Mouse (Mus musculus) c-Kit-positive CD71-positive TER-119-positive erythroid progenitor cells, embryonic 14.5 days (primary cell): ENCODE data around the gene Lingo1.

Source experiments
- DNase-seq: peaks from one replicate; pipeline ENCODE4 v3.0.0-alpha.2; 2013; ENCODE audit warnings: low spot score

The Lingo1 gene

DNA sequence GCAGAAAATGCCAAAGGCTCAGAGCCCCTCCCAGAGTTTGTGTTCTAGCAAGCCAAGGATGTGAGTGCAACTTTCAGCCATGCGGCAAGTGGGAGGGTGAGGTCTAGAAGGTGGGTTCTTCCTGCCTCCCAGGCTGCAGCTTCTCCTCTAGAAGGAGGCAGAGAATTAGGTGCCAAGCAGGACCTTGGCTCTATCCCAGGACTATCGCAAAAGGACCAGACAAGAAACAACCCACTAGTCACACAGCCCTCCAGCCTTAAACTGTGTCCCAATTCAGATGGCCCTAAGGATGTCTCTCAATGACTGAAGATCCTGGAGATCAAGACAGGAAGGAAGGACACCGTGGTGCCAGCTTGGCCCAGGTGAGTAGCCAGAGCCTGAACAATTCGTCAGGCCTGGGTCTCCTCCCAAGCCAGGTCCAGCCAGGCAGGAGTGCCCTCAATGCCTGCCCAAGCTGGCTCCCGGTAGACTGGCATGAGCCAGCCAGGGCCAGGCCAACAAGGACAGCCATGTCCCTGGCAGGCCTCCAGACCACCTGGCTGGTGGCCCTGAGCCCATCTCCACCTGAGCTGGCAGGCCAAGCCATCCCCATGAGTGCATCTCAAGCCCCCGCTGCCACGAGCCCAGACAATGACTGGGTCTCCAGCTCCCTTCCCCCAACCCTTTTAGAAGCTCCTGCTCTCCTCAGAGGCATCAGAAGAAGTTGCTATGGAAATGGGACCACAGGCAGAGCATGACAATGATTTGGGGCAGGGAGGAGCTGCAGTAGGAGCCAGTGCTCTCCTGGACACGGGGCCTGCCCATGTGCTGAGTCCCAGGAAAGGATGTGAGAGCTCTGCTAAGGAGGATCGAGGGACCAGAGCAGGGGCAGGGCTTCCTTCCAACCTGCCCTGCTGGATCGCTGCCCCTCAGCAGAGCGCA lies 19.1 kb downstream of the Lingo1 start:
- DNase-seq, result no peak

GRCm38 (mm10) chr9:56775161-56775934 lies 20.9 kb downstream of the Lingo1 start:
- no peak for DNase-seq

DNA sequence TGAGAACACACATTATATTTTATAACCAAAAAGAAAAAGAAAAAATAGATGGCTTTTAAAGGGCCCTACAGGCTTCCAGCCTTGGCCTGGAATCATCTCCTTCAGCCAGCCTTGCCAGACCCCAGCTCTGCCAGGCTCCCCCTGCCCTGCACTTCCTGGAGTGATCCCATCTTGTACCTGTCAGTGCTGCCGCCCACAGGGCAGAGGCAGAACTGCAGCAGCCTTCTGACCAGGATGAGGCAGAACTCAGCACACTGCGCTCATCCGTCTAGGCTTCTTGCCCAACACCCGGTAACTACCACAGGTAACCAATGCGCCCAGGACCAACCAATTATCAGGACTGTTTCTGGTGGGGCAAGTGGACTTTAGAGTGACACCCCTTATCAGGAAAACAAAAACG lies 22.0 kb downstream of the Lingo1 start:
- peak; percentile 8 for DNase-seq

DNA sequence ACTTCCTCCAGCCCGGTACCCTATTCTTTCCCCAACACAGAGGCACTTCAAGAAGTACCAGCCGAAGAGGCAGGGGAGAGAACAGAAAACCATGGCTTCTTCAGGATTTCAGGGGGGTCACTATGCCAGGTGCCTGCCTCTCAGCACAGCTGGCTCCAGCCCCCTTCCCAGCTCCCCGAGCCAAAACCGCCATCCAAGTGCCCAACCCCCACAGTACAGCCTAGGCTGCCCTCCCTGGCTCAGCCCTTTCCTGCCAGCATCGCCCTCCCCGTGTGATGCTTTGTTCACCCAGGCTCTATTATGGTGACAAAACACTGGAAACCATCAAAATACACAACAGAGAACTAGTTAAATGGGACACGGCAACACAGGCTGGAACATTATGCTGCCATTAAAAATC lies 22.6 kb downstream of the Lingo1 start:
- no peak for DNase-seq

- no peak for DNase-seq
These were observed 28.6 kb downstream of the Lingo1 start for GRCm38 (mm10) chr9:56767653-56768136.

DNA sequence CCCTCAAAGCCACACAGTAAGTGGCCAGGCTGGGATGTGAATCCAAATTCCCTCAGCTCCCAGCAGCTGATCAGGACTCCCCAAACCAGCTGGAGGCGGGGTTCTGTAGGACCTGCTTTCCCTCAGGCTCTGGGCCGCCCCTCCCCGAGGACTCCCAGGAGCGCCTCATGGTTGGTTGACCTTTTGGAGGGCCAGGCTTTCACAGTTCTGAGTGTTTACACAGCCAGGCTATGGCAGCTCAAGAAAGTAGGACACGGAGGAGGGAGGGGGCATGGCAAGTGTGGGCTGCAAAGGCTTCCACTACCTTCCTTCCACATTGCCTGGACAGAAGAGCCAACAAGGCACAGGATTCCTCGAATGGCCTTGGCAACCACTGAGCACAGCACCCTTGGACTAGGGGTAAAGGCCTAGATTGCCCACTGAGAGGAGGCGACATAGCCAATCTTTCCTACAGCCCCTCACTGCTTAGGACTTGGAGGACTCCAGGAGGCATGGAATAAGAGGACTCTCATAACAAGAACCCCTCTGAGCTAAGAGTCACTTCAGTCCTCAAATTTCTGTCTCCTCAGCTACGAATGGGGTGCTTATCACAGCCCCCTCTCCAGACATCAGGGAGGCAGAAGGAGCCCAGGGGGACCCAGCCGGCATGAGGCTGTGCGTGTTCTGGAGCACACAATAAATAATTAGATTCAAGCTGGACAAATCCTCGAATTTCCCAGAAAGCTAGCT lies 29.5 kb downstream of the Lingo1 start:
- no peak for DNase-seq

DNA sequence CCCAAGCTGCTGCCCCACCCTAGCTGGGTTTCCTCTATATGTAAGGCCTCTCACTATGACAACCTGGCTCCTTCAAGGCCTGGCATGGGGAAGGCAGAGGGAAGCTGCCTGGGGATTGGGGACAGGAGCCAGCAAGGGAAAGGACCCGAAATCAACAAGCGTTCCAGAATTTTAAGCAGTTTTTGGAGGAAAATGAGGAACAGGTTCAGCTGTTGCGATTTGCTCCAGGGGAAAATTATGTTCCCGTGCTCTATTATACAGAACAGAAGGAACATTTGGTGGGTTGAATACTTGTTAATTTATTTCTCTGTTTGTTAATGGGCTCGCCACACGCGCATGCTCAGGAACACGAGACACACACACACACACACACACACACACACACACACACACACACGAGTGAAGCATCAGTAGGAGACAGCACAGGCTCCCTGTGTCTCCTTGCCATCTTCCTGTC lies 34.1 kb downstream of the Lingo1 start:
- no peak for DNase-seq

GRCm38 (mm10) chr9:56757791-56758190 lies 38.5 kb downstream of the Lingo1 start:
- DNase-seq, result no peak

DNA sequence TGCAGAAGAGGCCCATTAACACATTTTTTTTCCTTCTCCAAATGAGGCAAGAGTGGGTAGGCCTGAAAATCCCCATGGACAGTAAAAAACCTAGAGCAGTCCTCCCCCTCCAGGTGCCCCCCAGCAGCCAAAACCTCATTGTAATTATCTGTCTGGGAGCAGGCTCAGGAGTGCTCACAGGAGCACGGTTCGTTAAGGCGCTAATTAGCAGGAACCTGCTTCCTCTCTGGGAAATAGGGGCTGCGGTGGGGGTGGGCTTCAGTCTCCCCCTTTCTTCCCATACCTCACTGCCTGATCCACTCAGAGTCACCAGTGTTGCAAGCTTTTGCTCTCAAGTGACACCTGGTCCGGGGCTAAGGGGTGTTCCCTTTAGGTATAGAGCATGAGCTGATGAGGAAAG lies 41.1 kb downstream of the Lingo1 start:
- DNase-seq, result no peak

DNA sequence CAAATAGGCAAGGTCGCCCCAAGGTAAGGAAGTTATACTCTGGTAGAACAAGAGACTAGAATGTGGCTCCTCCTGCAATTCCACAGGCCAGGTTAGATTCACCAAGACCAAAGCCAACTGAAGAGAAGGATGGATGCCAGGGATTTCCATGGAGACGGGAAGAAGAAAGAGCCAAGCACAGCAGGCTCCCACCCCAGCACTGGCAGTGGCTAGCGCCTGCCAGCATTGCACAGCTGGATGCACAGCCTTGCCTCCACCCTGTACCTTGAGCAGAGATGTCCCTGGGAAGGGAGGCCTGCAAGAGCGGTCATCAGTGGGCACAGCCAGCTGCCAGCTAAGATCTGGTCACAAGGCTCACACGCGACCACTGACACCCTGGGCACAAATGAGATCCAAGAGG lies 42.9 kb downstream of the Lingo1 start:
- no peak for DNase-seq

- no peak for DNase-seq
These were observed 48.2 kb downstream of the Lingo1 start for GRCm38 (mm10) chr9:56748056-56748455.

DNA sequence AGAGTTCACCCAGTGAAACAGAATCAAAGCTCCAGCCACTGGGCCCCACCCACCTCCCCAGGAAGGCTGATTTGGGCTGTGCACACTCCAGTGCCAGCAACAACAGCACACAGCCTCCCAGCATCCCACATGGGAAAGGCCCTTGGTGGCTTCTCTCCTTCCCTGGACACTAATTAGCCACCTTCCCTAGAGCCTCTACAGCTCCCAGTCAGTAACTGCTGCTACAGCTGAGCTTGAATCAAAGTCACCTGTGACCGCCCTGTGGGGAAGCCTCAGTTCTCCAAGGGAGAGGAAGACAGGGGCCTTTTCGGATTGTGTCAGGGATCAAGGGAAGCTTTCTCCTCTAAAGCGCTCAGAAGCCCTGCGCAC lies 49.4 kb downstream of the Lingo1 start:
- DNase-seq, result no peak

DNA sequence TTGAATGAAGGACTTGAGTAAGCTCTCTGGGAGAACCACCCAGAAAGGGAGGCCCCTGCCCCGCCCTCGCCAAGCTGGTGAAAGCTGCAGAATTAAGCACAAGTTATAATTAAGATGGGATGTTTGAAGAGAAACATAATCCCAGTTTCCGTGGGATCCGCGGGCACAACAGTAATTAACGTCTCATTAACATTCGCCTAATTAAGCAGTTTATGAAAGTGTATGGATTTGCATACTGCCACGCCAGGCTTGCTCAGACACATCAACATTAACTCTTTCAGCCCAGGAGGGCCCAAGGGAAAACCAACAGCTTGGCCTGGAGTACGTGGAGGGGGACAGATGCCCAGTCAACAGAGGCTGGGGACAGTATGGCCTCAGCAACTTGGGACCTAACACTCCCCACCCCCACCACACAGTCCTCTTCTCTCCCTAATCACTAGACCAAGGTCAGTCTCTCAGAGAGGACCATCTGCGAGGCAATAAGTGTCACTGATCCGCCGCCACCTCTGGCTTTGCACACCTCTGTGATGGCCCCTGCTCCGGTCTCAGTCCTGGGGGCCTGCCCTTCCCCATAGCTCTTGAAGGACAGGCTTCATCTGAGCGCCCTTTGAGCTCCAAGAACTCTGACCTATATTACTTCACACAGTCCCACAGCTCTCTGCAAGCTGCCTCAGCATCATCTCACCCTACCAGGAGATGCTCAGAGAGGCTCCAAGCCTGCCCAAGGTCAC lies 49.9 kb downstream of the Lingo1 start:
- no peak for DNase-seq

GRCm38 (mm10) chr9:56744369-56744768 lies 51.9 kb downstream of the Lingo1 start:
- no peak for DNase-seq

- DNase-seq, result no peak
These were observed 57.0 kb downstream of the Lingo1 start for GRCm38 (mm10) chr9:56739181-56739737.

DNA sequence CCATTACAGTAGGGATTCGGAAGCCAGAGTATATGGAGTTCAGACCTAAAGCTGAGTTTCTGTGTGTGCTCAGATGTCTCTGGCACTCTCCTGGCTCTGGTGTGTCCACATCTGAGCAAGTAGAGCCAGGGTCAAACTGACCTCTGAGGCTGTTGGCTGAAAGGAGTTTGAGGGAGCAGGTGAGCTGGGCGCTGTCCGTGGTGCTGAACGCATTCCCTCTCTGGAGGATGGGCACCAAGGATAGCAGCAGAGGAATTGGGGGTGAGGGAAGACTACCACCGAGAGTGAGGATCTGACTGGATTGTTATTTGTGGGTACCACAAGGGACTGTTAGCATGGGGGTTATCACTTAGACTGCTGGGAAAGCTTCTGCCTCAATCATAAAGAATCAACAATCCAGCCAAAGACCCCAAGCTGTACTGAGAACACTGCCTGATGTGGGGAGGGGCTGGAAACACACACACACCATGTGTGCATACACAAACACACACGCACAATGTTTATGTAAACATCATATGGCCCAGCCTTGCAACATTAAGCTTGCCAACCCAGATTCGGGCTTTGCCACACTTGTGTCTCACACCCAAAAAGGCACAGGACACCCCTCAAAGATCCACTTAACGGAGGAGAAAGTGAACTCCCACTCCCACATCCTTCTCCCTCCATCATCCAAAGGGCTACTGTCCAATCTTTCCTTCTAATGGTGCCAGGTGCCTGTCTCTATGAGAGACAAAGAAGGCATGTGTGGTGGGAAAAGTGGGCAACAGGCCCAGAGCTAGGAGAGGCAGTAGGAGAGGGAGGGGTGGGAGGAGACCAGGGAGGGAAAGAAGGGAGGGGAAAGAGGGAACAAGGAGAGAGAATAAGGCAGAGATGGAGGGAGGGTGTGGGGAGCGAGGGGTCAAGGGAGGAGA lies 57.8 kb downstream of the Lingo1 start:
- peak; percentile 14 for DNase-seq

- DNase-seq, result no peak
These were observed 61.9 kb downstream of the Lingo1 start for GRCm38 (mm10) chr9:56734398-56734797.

DNA sequence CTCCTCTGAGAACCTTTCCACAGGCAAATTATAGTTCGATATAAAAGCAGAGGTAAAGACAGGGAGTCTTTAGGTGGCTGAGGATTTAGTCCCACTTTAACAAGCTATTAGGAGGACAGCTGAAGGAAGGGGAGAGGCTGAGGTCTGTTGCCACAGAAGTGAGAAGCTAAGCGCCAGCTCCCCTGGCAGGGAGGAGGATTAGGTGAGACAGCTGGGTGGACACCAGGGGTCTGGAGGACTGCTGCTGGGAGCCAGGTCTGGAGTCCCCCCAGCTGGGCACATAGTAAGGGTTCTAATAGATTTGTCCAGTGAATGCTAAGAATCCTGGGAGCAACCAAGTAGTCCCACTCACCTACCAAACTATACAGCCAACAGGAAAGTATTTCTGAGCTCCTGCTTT lies 65.3 kb downstream of the Lingo1 start:
- DNase-seq, result no peak

DNA sequence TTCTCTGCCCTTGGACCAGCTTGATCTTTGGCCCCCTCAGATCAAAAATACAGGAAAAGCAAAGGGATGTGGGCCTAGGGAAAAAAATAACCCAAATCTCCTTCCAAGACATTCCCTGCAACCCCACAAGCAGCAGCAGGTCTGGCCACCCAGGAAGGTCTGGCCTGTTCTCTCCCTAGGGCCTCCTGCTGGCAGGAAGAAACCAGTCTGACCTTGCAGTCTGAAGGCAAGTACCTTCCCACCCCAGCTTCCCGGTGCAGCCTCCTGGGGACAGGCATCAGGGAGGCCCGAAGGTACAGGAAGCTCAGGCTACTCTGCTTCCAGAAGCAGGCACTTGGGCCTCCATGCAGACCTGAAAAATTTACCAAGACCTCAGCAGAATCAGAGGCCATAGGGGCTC lies 67.1 kb downstream of the Lingo1 start:
- DNase-seq, result no peak
